Mouse (Mus musculus) layer of hippocampus, postnatal 25 days (tissue): ENCODE data around the gene Ubl5. TPM values are rescaled to one million over a fixed set of nuclear protein-coding genes. Genes with fewer than 3 reads are reported as not detected.
"Not testable (repeated sequence)": the region's sequence is repeated elsewhere in the genome, so short reads cannot be mapped to it uniquely, and the experiment has no call there.

Experiments
- DNase-seq, 2 experiments: peaks; one replicate each; pipeline ENCODE4 v3.0.0; 2022; ENCODE audit warnings: mixed read lengths in 2 of 2, low spot score in 1 of 2; ENCODE audit errors: extremely low spot score in 1 of 2
- total RNA-seq, 2 experiments: library from RNA; stranded (reverse); gene quantifications; 2 replicates each; pipeline ENCODE4 v1.2.3; 2021

The Ubl5 gene
- 100 to 1,000 TPM; 307 to 354 TPM for total RNA-seq

DNA sequence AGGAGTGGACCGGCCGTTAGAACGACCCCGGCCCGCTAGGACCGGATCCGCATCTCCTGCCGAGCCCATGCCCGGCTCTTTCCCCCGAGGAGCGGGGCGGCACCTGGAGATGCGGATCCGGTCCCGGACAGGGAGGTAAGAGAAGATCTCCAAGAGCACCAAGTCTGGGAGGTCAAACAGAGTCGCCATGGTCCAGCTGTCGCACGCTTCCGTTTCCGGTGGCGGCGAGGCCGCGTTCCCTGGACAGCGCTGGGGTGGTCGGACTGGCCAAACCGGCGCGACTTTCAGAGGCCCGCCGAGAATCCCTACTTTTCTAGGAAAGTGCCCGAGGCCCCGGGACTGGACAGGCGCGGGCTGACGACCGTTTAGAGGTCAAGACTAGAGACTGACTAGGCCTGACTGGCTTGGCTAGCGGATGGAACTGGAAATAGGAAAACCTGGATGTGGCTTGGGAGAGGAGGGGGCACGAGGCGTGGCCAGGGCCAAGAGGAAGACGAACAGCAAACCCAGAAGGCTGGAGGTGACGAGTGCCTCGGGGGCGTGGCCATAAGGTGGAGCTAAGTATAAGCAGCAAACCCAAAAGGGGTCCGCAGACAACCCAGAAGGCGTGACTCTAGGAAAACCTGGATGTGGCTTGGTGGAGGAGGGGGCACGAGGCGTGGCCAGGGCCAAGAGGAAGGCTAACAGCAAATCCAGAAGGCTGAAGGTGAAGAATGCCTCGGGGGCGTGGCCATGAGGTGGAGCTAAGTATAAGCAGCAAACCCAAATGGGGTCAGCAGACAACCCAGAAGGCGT, at the start of gene Ubl5:
TSS of gene Ubl5 (plus strand) at position 778 of the 795 bp plus-strand sequence.
- no peak for DNase-seq

GRCm38 (mm10) chr9:20601270-20601669, 41.4 kb upstream of the Ubl5 start:
- no peak for DNase-seq

DNA sequence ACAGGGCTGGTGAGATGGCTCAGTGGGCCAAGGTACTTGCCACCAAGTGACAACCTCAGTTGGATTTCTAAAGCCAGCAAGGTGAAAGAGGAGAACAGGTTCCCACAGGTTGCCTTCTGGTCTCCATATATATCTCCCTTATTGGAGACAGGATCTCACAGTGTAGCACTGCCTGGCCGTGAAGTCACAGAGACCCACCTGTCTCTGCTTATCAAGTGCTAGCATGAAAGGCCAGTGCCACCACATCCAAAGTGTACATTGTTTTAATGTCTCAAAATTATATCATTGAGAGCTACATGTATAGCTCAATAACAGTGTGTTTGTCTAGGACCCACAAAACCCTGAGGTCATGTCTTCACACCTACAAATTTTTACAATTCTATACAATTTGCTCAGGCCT, 36.4 kb upstream of the Ubl5 start:
- DNase-seq: no peak

- DNase-seq: peak; percentile 72 to 91
These were observed 35.3 kb upstream of the Ubl5 start for GRCm38 (mm10) chr9:20607100-20607974.

- no peak for DNase-seq
These were observed 32.7 kb upstream of the Ubl5 start for GRCm38 (mm10) chr9:20609831-20610464.

GRCm38 (mm10) chr9:20611976-20612375, 30.7 kb upstream of the Ubl5 start:
- DNase-seq: no peak

DNA sequence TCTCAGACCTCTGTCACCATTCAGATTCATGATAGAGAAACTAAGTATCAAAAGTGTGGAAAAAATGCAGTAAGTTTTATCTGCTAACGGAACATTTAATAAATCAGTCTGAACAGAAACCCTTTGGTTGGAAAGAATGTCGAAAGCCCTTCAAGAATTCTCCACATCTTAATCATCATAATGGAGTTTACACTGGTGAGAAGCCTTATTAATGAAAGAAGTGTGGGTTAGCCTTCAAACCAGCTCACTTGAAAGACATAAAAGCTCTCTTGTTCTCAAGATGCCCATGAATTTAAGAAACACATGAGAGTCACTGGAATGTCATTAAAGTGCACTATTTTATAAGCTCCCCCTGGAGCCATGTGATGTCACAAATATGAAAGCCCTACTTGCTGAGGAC, 26.0 kb upstream of the Ubl5 start:
- DNase-seq: no peak

DNA sequence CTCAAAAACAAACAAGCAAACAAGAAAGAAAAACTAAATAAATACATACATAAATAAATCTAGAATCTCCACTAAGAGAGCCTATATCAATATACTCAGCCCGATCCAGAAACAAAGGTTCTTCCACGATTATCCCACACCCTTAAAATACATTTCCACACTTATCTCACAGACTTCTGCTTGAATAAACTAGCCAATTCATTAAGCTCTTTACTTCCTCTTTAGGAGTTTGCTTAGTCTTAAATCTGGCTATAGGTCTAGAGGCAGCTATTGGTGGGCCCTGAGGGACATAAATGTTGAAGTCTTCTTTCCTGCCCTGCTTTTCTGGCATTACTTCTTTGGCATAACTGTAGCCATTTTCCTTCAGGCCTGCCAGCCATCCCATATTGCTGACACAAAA, 11.3 kb upstream of the Ubl5 start:
- no peak for DNase-seq

DNA sequence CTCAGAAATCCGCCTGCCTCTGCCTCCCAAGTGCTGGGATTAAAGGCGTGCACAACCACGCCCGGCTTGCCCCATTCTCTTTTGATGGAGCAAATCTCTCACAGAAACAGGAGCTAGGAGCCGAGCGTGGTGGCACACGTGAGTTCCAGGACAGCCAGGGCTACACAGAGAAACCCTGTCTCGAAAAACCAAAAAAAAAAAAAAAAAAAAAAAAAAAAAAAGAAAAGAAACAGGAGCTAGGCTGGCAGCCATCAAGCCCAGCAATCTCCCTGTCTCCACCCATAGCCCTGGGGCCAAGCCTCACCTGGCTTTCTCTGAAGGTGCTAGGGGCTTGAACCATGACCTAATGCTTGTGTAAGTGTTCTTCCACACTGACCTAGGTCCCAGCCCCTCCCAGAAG, 7.0 kb upstream of the Ubl5 start:
- DNase-seq: not testable (repeated sequence)

DNA sequence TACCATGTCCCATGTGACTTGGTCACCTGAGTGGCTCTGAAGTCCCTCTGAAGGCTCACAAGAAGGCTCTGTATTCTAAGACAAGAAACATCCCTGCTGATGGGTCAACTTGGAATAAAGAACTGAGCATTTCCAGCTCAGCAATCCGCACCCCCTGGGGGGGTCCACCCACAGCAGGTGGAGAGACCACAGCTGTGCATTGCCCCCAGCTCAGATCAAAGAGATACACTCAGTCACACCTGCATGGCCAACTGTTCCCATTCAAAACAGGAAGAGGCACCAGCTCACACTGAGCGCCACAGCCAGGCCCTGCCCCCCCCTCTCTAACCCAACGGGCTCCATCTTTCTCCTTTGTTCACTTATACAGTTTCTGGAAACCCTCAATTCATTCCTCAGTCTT, 6.4 kb upstream of the Ubl5 start:
- DNase-seq: no peak

- DNase-seq: no peak
These were observed 5.9 kb upstream of the Ubl5 start for GRCm38 (mm10) chr9:20636790-20637189.

DNA sequence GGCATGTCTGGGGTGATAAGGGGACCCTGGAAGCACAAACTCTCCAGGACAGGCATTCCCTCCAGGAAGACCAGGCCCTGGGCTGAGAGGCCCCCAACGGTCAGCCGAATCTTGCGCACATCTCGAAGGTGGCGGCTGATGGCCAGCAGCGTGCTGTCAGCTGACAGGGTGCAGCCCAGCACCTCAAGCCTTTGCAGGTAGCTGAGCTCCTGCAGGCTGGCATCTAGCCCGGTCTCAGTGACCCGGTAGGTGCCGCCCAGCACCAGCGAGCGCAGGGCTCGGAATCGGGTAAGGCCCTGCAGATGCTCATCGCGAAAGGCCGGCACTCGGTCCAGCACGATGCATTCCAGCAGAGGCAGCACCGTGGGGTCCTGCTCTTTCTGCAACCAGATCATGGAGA, 4.1 kb upstream of the Ubl5 start:
- DNase-seq: no peak

- DNase-seq: no peak
These were observed 3.2 kb upstream of the Ubl5 start for GRCm38 (mm10) chr9:20639486-20639885.

DNA sequence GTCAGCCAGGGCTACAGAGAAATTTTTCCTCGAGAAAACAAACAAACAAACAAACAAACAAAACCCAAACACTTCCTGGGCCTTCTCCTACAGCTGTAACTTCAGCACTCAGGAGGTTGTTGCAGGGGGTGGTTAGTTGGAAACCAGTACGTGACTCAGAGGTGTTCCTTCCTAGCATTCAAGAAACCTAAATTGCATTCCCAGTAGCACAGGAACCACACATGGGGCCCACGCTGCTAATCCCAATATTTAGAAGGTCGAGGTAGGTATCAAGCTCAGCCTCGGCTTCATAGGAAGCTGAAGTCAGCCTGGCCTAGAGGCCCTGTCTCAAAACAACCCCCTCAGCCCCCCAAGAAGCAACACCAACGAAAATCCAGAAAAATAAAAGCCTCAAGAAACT, 1.2 kb upstream of the Ubl5 start:
- DNase-seq: no peak

DNA sequence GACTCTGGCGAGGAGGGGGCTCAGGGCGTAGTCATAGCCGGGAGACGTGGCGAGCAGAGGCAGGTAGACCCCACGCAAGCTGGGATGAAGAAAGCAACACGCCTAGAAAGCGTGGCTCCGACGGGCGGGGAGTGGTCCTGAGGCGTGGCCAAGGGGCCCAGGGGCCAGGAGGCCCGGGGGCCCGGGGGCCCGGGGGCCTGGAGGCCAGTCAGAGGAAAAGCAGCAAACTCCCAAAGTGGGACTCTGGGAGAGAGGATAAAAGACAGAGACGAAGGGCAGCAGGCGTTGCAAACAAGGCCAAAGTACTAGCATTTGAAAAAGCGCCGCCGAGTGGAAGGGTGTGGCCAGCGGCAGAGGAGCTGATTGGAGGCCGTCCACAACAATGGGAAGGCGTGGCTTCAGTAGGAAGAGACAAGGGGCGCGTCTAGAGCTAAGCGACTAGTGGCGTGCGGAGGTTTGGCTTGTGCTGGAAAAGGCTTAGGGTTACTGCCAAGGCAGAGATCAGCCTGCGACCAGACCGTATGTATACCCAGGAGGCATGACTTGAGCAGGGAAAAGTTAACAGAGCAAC, 303 bp downstream of the Ubl5 start:
- peak in 1 of 2 experiments; percentile 49 for DNase-seq

- DNase-seq: no peak
These were observed 1.1 kb downstream of the Ubl5 start for GRCm38 (mm10) chr9:20643781-20644180.

GRCm38 (mm10) chr9:20644360-20645081, 1.8 kb downstream of the Ubl5 start, which contains the start of gene Fbxl12:
Gene Fbxl12, minus strand, starts transcription at chr9:20644767.
- DNase-seq: peak in 1 of 2 experiments; percentile 66

GRCm38 (mm10) chr9:20645121-20645520, 2.4 kb downstream of the Ubl5 start:
- DNase-seq: no peak

DNA sequence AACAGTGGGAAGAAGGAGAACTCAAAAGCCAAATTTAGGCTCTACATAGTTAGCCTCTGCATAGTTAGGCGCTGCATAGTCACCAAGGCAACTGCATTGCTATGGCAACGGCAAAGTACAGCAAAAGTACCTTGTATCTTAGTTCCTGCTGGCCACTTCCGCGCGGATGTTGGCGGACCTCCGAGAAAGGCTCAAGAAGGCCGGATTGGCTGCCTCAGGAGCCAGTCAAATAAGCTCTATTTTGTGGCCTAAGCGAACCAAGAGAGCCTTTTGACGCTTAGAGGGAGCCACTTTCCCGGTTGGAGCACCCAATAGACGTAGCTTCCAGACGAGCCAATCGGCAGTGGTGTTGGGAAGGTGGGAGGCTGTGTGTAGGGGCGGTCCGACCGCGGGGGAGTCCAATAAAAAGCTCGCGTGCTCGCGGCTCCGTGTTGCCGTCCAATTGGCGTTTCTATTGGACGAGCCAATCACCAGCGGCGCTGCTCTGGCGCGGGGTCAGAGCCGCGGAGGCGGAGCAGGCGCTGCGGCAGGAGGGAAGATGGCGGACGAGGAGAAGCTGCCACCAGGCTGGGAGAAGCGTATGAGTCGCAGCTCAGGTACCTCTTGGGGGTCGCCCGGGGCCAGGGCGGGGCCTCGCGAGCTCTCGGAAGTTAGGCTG, 9.1 kb downstream of the Ubl5 start, which contains the start of gene Pin1:
TSS of gene Pin1 (plus strand) at position 494 of the 658 bp plus-strand sequence.
- peak; percentile 95 to 96 for DNase-seq
